Mouse (Mus musculus): ENCODE measurements around the gene Bfsp2. TPM values are rescaled to one million over a fixed set of nuclear protein-coding genes. Genes with fewer than 3 reads are reported as not detected.

The Bfsp2 gene
- polyA plus RNA-seq, 1 experiment = not detected

DNA sequence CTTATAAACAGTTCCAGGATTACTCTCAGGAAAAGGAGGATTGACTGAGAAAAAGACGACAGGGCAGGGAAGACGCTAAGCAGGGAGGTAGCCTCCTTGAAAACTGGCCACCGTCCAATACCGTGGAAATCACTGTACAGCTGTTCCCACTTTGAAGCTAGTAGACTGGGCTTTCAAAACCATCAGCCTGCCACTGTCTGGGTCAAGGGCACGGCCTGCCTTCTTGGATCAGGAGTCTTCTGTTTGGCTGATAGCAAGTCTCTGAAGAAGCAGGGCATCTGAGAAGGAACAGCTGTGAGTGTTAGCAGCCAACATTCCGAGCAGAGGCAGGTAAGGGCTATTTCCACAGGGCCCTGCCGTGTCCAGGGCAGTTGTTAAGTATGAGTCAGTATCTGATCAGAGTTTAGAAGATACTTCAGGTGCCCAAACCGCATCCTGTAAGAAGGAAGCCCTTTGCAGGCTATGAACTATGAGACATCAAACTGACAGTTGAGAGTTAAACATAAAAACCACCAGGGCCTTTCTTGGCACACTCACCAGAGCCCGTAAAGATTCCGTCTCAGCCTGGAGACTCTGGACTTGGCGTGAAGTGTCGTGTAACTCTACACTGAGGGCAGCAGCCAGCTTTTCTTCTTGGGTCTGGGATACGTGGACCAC is 48.0 kb downstream of the Bfsp2 start:
- TF ChIP-seq CTCF (IDR thresholded peaks at IDR 0.05; ENCODE audit: low read depth, low read length) (no peak), EP300 (IDR thresholded peaks at IDR 0.05; ENCODE audit: insufficient read depth, low read depth, low read length) (no peak), POLR2A (IDR thresholded peaks at IDR 0.05; ENCODE audit: insufficient read depth, low read length) (no peak)
- Histone ChIP-seq H3K27ac (ENCODE audit: insufficient read depth, low read length) (no peak overlapping the region), H3K4me3 (ENCODE audit: low read depth, low read length) (no peak overlapping the region), H3K9ac (ENCODE audit: low read depth, poor library complexity, severe bottlenecking) (no peak overlapping the region), H3K36me3 (ENCODE audit: control insufficient read depth, insufficient read depth, low read length, poor library complexity, severe bottlenecking) (no peaks in the 10 kb centered on the region), H3K4me1 (ENCODE audit: control insufficient read depth, insufficient read depth, low read length) (no peaks in the 10 kb centered on the region), H3K27me3 (ENCODE audit: control insufficient read depth, insufficient read depth, low read length, poor library complexity, severe bottlenecking) (no peaks in the 10 kb centered on the region), H3K9me3 (replicated peaks; ENCODE audit: control insufficient read depth, insufficient read depth, low read length, poor library complexity, severe bottlenecking) (no peaks in the 10 kb centered on the region)

DNA sequence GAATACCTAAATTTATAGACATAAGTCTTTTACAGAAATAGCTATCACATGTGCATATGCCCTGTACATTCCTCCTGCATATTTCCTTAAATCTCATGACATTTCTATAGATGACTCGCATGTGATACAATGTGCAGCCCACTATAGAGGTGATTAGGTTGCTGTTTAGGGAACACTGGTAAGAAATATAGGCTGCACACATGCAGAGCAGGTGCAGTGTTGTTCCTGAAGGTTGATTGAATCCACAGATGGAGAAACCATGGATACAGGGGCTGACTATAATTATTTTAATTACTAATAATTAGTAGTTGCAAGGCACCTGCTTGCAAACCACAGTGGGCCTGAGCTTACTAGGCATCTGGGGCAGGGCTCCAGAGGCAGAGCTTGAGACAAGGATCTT is 48.5 kb downstream of the Bfsp2 start:
- no peaks in the 10 kb centered on the region for H3K9me3 ChIP-seq (replicated peaks; ENCODE audit: control insufficient read depth, insufficient read depth, low read length, poor library complexity, severe bottlenecking)
- H3K36me3 ChIP-seq (ENCODE audit: control insufficient read depth, insufficient read depth, low read length, poor library complexity, severe bottlenecking) = no peaks in the 10 kb centered on the region
- no peak overlapping the region for H3K4me3 ChIP-seq (ENCODE audit: low read depth, low read length)
- no peak overlapping the region for H3K9ac ChIP-seq (ENCODE audit: low read depth, poor library complexity, severe bottlenecking)
- no peak for TF ChIP-seq EP300 (IDR thresholded peaks at IDR 0.05; ENCODE audit: insufficient read depth, low read depth, low read length)
- no peak for TF ChIP-seq POLR2A (IDR thresholded peaks at IDR 0.05; ENCODE audit: insufficient read depth, low read length)
- no peak for TF ChIP-seq CTCF (IDR thresholded peaks at IDR 0.05; ENCODE audit: low read depth, low read length)
- no peaks in the 10 kb centered on the region for H3K4me1 ChIP-seq (ENCODE audit: control insufficient read depth, insufficient read depth, low read length)
- no peak overlapping the region for H3K27ac ChIP-seq (ENCODE audit: insufficient read depth, low read length)
- H3K27me3 ChIP-seq (ENCODE audit: control insufficient read depth, insufficient read depth, low read length, poor library complexity, severe bottlenecking) = no peaks in the 10 kb centered on the region

DNA sequence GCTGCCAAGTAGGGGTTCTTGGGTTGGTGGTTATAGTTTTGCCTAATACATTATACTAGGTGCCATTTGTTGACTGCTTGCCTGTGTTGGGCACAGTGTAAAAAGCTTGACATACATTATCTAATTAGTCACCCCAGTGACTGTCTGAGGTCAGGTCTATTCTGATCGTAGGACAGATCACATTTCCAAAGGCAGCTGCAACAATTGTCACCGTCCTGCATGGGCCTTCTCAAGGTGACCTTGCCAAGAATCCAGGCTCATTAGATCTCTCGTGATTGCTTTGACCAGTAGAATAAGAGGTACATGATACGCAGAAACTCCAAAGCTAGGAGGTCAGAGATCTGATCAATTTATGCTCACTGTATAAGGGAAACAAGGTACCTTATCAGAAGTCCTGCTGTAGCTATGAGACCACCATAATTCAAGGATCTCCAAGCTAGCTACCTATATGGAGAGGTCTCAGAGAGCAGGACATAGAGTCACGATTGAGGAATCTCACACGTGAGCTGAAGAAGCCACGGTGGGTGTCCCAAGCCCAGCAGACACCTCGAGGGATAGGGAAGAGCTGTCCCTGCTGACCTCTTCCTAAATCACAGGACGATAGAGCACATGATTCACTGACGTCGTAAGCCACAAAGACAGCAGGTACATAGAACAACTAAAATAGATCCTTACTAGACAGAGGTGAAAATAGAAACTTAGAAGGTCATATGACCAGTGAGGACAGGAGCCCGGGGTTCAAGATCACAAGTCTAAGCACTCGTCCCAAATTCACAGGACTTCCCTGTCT is 49.6 kb downstream of the Bfsp2 start:
- no peaks in the 10 kb centered on the region for H3K27me3 ChIP-seq (ENCODE audit: control insufficient read depth, insufficient read depth, low read length, poor library complexity, severe bottlenecking)
- no peak overlapping the region for H3K27ac ChIP-seq (ENCODE audit: insufficient read depth, low read length)
- H3K4me3 ChIP-seq (ENCODE audit: low read depth, low read length) = no peak overlapping the region
- peaks cover 3% of the 10 kb centered on the region for H3K4me1 ChIP-seq (ENCODE audit: control insufficient read depth, insufficient read depth, low read length)
- H3K9me3 ChIP-seq (replicated peaks; ENCODE audit: control insufficient read depth, insufficient read depth, low read length, poor library complexity, severe bottlenecking) = no peaks in the 10 kb centered on the region
- TF ChIP-seq CTCF (IDR thresholded peaks at IDR 0.05; ENCODE audit: low read depth, low read length) (no peak), POLR2A (IDR thresholded peaks at IDR 0.05; ENCODE audit: insufficient read depth, low read length) (no peak), EP300 (IDR thresholded peaks at IDR 0.05; ENCODE audit: insufficient read depth, low read depth, low read length) (no peak)
- H3K9ac ChIP-seq (ENCODE audit: low read depth, poor library complexity, severe bottlenecking) = no peak overlapping the region
- no peaks in the 10 kb centered on the region for H3K36me3 ChIP-seq (ENCODE audit: control insufficient read depth, insufficient read depth, low read length, poor library complexity, severe bottlenecking)

DNA sequence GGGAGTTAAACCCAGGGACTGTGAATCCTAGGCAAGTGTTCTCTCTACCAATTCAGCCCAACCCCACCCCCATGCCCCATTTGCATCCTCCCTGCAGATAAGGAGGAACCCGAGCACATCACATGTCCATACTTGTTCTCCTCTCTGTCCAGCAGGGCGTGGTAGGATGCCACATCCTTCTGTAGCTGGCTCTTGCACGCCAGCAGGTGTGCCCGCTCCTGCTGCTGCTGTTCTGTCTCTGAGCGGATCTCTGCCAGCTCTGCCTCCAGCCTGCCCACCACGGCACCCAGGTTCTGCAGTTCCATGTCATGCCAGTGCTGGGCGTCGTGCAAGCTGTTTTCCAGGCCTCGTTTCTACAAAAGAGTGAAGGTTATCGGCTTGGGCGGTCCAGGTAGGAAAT is 53.8 kb downstream of the Bfsp2 start:
- Histone ChIP-seq H3K36me3 (ENCODE audit: control insufficient read depth, insufficient read depth, low read length, poor library complexity, severe bottlenecking) (no peaks in the 10 kb centered on the region), H3K9ac (ENCODE audit: low read depth, poor library complexity, severe bottlenecking) (no peak overlapping the region), H3K4me3 (ENCODE audit: low read depth, low read length) (peak overlapping the region; percentile 47), H3K27me3 (ENCODE audit: control insufficient read depth, insufficient read depth, low read length, poor library complexity, severe bottlenecking) (no peaks in the 10 kb centered on the region), H3K27ac (ENCODE audit: insufficient read depth, low read length) (no peak overlapping the region), H3K9me3 (replicated peaks; ENCODE audit: control insufficient read depth, insufficient read depth, low read length, poor library complexity, severe bottlenecking) (no peaks in the 10 kb centered on the region), H3K4me1 (ENCODE audit: control insufficient read depth, insufficient read depth, low read length) (peaks cover 3% of the 10 kb centered on the region)
- TF ChIP-seq POLR2A (IDR thresholded peaks at IDR 0.05; ENCODE audit: insufficient read depth, low read length) (no peak), CTCF (IDR thresholded peaks at IDR 0.05; ENCODE audit: low read depth, low read length) (no peak), EP300 (IDR thresholded peaks at IDR 0.05; ENCODE audit: insufficient read depth, low read depth, low read length) (peak; percentile 47; the same call in 1 of the 2 replicates)

DNA sequence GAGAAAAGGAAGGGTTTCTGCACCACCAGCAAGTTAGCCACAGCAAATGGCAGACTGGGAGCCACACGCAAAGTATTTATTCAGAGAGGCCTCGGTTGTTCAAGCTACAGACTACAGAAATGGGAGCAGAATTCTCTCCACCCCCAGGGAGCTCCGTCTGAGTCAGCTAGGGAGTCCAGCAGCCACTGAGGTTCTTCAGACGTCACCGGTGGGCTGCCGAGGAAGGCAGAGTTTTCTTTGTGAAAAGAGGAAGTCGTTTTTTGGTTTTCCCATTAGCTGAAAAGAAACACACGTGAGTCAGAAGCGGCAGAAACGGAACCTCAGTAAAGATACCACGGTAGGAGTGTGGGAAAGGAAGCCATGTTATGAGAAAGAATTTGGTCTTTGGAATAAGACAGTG is 55.4 kb downstream of the Bfsp2 start:
- no peak overlapping the region for H3K27ac ChIP-seq (ENCODE audit: insufficient read depth, low read length)
- H3K27me3 ChIP-seq (ENCODE audit: control insufficient read depth, insufficient read depth, low read length, poor library complexity, severe bottlenecking) = no peaks in the 10 kb centered on the region
- no peaks in the 10 kb centered on the region for H3K9me3 ChIP-seq (replicated peaks; ENCODE audit: control insufficient read depth, insufficient read depth, low read length, poor library complexity, severe bottlenecking)
- H3K36me3 ChIP-seq (ENCODE audit: control insufficient read depth, insufficient read depth, low read length, poor library complexity, severe bottlenecking) = no peaks in the 10 kb centered on the region
- H3K4me3 ChIP-seq (ENCODE audit: low read depth, low read length) = no peak overlapping the region
- H3K9ac ChIP-seq (ENCODE audit: low read depth, poor library complexity, severe bottlenecking) = no peak overlapping the region
- TF ChIP-seq POLR2A (IDR thresholded peaks at IDR 0.05; ENCODE audit: insufficient read depth, low read length) (no peak), CTCF (IDR thresholded peaks at IDR 0.05; ENCODE audit: low read depth, low read length) (no peak), EP300 (IDR thresholded peaks at IDR 0.05; ENCODE audit: insufficient read depth, low read depth, low read length) (no peak)
- H3K4me1 ChIP-seq (ENCODE audit: control insufficient read depth, insufficient read depth, low read length) = peaks cover 3% of the 10 kb centered on the region

DNA sequence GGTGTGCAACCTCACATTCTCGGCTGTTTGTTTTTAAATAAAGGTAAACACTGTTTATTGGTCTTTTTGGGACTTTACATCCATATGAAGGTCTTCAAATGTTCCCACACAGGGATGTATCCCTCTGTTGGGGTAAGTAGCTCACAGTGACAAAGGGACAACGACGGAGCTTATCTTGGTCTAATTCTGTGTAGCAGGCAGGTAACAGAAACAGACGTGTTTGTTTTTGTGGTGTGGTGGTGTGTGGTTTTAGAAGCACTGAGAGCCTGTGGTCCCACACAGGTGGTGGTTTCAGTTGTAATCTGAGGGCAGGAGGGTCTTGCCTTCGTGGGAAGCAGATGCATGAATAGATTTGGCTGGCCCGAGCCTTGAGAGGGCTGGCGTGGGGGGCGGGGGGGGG is 56.3 kb downstream of the Bfsp2 start:
- H3K27ac ChIP-seq (ENCODE audit: insufficient read depth, low read length) = no peak overlapping the region
- H3K4me3 ChIP-seq (ENCODE audit: low read depth, low read length) = no peak overlapping the region
- H3K36me3 ChIP-seq (ENCODE audit: control insufficient read depth, insufficient read depth, low read length, poor library complexity, severe bottlenecking) = no peaks in the 10 kb centered on the region
- H3K9me3 ChIP-seq (replicated peaks; ENCODE audit: control insufficient read depth, insufficient read depth, low read length, poor library complexity, severe bottlenecking) = no peaks in the 10 kb centered on the region
- H3K9ac ChIP-seq (ENCODE audit: low read depth, poor library complexity, severe bottlenecking) = no peak overlapping the region
- TF ChIP-seq POLR2A (IDR thresholded peaks at IDR 0.05; ENCODE audit: insufficient read depth, low read length) (no peak), EP300 (IDR thresholded peaks at IDR 0.05; ENCODE audit: insufficient read depth, low read depth, low read length) (no peak), CTCF (IDR thresholded peaks at IDR 0.05; ENCODE audit: low read depth, low read length) (no peak)
- no peaks in the 10 kb centered on the region for H3K27me3 ChIP-seq (ENCODE audit: control insufficient read depth, insufficient read depth, low read length, poor library complexity, severe bottlenecking)
- H3K4me1 ChIP-seq (ENCODE audit: control insufficient read depth, insufficient read depth, low read length) = peaks cover 3% of the 10 kb centered on the region
